Mouse (Mus musculus) CH12.LX (cell line): ENCODE measurements around the gene Nup205. TPM values are rescaled to one million over a fixed set of nuclear protein-coding genes. Genes with fewer than 3 reads are reported as not detected.

Experiments
- DNase-seq: peaks from one replicate; pipeline ENCODE4 v3.0.0-alpha.2; 2013; ENCODE audit errors: extremely low read depth
- H3K27ac ChIP-seq: 2 replicates; pipeline ENCODE4 v1.5.1; 2012; ENCODE audit warnings: low read depth, mild to moderate bottlenecking, control low read depth, moderate library complexity; ENCODE audit not compliant: insufficient read depth
- H3K27me3 ChIP-seq: replicated peaks from 2 replicates; pipeline ENCODE3; 2012; ENCODE audit warnings: inconsistent platforms
- H3K36me3 ChIP-seq, 2 experiments: replicated peaks in 1 of 2; 2 replicates each; pipeline versions ENCODE3 to v1.6.1; 2012; ENCODE audit warnings: inconsistent platforms in 1 of 2, low read length in 1 of 2, mild to moderate bottlenecking in 1 of 2, mixed read lengths in 1 of 2, moderate library complexity in 1 of 2; ENCODE audit not compliant: control insufficient read depth in 1 of 2, insufficient read depth in 1 of 2
- H3K4me1 ChIP-seq, 2 experiments: 2 replicates each; pipeline ENCODE4 v1.6.1; 2012; ENCODE audit warnings: inconsistent platforms in 1 of 2, moderate library complexity in 1 of 2; ENCODE audit not compliant: insufficient read depth in 2 of 2, control insufficient read depth in 1 of 2
- H3K4me2 ChIP-seq: 2 replicates; pipeline ENCODE4 v1.6.1; 2012; ENCODE audit warnings: low read depth, mild to moderate bottlenecking, control low read depth; ENCODE audit not compliant: poor library complexity, insufficient read depth, severe bottlenecking
- H3K4me3 ChIP-seq, 3 experiments: fragments of 150-350 bp in 1 of 3; sonication (generic) in 1 of 3; replicated peaks in 1 of 3; 2 replicates each; pipeline versions ENCODE3 to v1.5.1; 2011 to 2012; ENCODE audit warnings: low read depth in 2 of 3, low read length in 2 of 3, mild to moderate bottlenecking in 2 of 3, moderate library complexity in 2 of 3, control low read depth in 1 of 3, improper control_type of control experiment in 1 of 3, inconsistent platforms in 1 of 3, mixed read lengths in 1 of 3; ENCODE audit not compliant: poor library complexity in 1 of 3
- H3K79me2 ChIP-seq: replicated peaks from 2 replicates; pipeline ENCODE4 v1.6.1; 2012; ENCODE audit warnings: mild to moderate bottlenecking, moderate library complexity; ENCODE audit not compliant: control insufficient read depth, poor library complexity, insufficient read depth, severe bottlenecking; ENCODE audit errors: extremely low read depth
- H3K9ac ChIP-seq: 2 replicates; pipeline ENCODE4 v1.6.1; 2012; ENCODE audit warnings: low read depth, mild to moderate bottlenecking, control low read depth, moderate library complexity; ENCODE audit not compliant: insufficient read depth
- H3K9me3 ChIP-seq: replicated peaks from 2 replicates; pipeline ENCODE3; 2012; ENCODE audit warnings: low read length, inconsistent platforms, mixed read lengths
- BHLHE40 ChIP-seq: IDR thresholded peaks from 2 replicates; pipeline ENCODE4 v1.6.1; 2011; ENCODE audit warnings: mild to moderate bottlenecking, low read depth, low read length, improper control_type of control experiment
- CHD2 ChIP-seq: IDR thresholded peaks from 2 replicates; pipeline ENCODE4 v1.6.1; 2011; ENCODE audit warnings: low read length, improper control_type of control experiment
- CTCF ChIP-seq, 2 experiments: IDR thresholded peaks in 1 of 2; conservative IDR thresholded peaks in 1 of 2; 2 replicates each; pipeline ENCODE4 v1.5.1; 2011 to 2012; ENCODE audit warnings: low read depth in 2 of 2, low read length in 2 of 2, improper control_type of control experiment in 1 of 2, inconsistent platforms in 1 of 2, mild to moderate bottlenecking in 1 of 2, moderate library complexity in 1 of 2
- ELF1 ChIP-seq: IDR thresholded peaks from 2 replicates; pipeline ENCODE4 v1.6.1; 2014; ENCODE audit warnings: low read depth, mild to moderate bottlenecking, inconsistent platforms, low read length, improper control_type of control experiment
- GABPA ChIP-seq: IDR thresholded peaks from 2 replicates; pipeline ENCODE4 v1.6.1; 2012; ENCODE audit warnings: low read depth, low read length, improper control_type of control experiment, inconsistent platforms; ENCODE audit not compliant: insufficient replicate concordance
- HCFC1 ChIP-seq: IDR thresholded peaks from 2 replicates; pipeline ENCODE4 v1.6.1; 2012; ENCODE audit warnings: low read depth, mild to moderate bottlenecking, inconsistent platforms, low read length, improper control_type of control experiment
- JUN ChIP-seq: IDR thresholded peaks from 2 replicates; pipeline ENCODE4 v1.6.1; 2011; ENCODE audit warnings: low read depth, mild to moderate bottlenecking, low read length, improper control_type of control experiment, moderate library complexity; ENCODE audit not compliant: insufficient read depth
- JUND ChIP-seq: conservative IDR thresholded peaks from 2 replicates; pipeline ENCODE4 v1.6.1; 2011; ENCODE audit warnings: low read depth, low read length, improper control_type of control experiment
- MAX ChIP-seq: IDR thresholded peaks from 2 replicates; pipeline ENCODE4 v1.6.1; 2011; ENCODE audit warnings: low read length, improper control_type of control experiment
- MAZ ChIP-seq: IDR thresholded peaks from 2 replicates; pipeline ENCODE4 v1.6.1; 2012; ENCODE audit warnings: low read depth, mild to moderate bottlenecking, inconsistent platforms, low read length, improper control_type of control experiment, moderate library complexity
- MEF2A ChIP-seq: IDR thresholded peaks from 2 replicates; pipeline ENCODE4 v1.6.1; 2014; ENCODE audit warnings: low read depth, mild to moderate bottlenecking, inconsistent platforms, low read length, improper control_type of control experiment, borderline replicate concordance
- MYC ChIP-seq: IDR thresholded peaks from 2 replicates; pipeline ENCODE4 v1.6.1; 2011; ENCODE audit warnings: low read depth, mild to moderate bottlenecking, improper control_type of control experiment, low read length
- POLR2AphosphoS2 ChIP-seq: IDR thresholded peaks from 2 replicates; pipeline ENCODE4 v1.6.1; 2011; ENCODE audit warnings: low read depth, low read length, improper control_type of control experiment
- RAD21 ChIP-seq: IDR thresholded peaks from 2 replicates; pipeline ENCODE4 v1.6.1; 2011; ENCODE audit warnings: low read depth, mild to moderate bottlenecking, low read length, improper control_type of control experiment, moderate library complexity
- RCOR1 ChIP-seq: conservative IDR thresholded peaks from 2 replicates; pipeline ENCODE4 v1.6.1; 2012; ENCODE audit warnings: low read depth, mild to moderate bottlenecking, inconsistent platforms, low read length, improper control_type of control experiment
- SIN3A ChIP-seq: IDR thresholded peaks from 2 replicates; pipeline ENCODE4 v1.6.1; 2012; ENCODE audit warnings: low read length, improper control_type of control experiment, inconsistent platforms
- TCF12 ChIP-seq: IDR thresholded peaks from 2 replicates; pipeline ENCODE4 v1.6.1; 2014; ENCODE audit warnings: low read depth, mild to moderate bottlenecking, inconsistent platforms, low read length, improper control_type of control experiment
- USF1 ChIP-seq: IDR thresholded peaks from 2 replicates; pipeline ENCODE4 v1.6.1; 2014; ENCODE audit warnings: low read depth, mild to moderate bottlenecking, inconsistent platforms, low read length, improper control_type of control experiment
- USF2 ChIP-seq: conservative IDR thresholded peaks from 2 replicates; pipeline ENCODE4 v1.6.1; 2011; ENCODE audit warnings: low read depth, low read length, improper control_type of control experiment
- ZKSCAN1 ChIP-seq: IDR thresholded peaks from 2 replicates; pipeline ENCODE4 v1.6.1; 2012; ENCODE audit warnings: low read depth, inconsistent platforms, low read length, improper control_type of control experiment, borderline replicate concordance
- ZMIZ1 ChIP-seq: IDR thresholded peaks from 2 replicates; pipeline ENCODE4 v1.6.1; 2012; ENCODE audit warnings: low read depth, mild to moderate bottlenecking, inconsistent platforms, low read length, improper control_type of control experiment
- ZNF384 ChIP-seq: IDR thresholded peaks from 2 replicates; pipeline ENCODE4 v1.6.1; 2012; ENCODE audit warnings: low read depth, low read length, improper control_type of control experiment, inconsistent platforms
- dilution Hi-C: fragments of 300-500 bp; cut with MboI; formaldehyde crosslinking; loops from 2 replicates; pipeline ENCODE4 v1.14.3; 2020; ENCODE audit warnings: low sequenced_read_pairs; ENCODE audit not compliant: extremely low pct_unique_long_range_greater_than_20kb, extremely low pct_ligation_motif_present
- in situ Hi-C: fragments of 300-500 bp; cut with MboI; formaldehyde crosslinking; loops from 3 replicates; pipeline ENCODE4 v1.14.3; 2019; ENCODE audit warnings: low sequenced_read_pairs, low pct_ligation_motif_present, low pct_unique_long_range_greater_than_20kb, mixed read lengths
- polyA plus RNA-seq: library from polyadenylated mRNA; unstranded; fragments of >175 nt; gene quantifications from 2 replicates; pipeline ENCODE4 v1.2.1, GENCODE M21; 2012; ENCODE audit warnings: low read depth; ENCODE audit not compliant: insufficient read length
- total RNA-seq, 2 experiments: library from RNA; depleted of rRNA; stranded (reverse); fragments of 300-350 nt in 1 of 2; fragments of >200 nt in 1 of 2; gene quantifications; 2 replicates each; pipeline ENCODE4 v1.2.3; 2012 to 2014

Gene Nup205
- total and polyA plus RNA-seq, 3 experiments, result 82.0 to 121 (median 108) TPM

GRCm38 (mm10) chr6:35289676-35290075, 112.5 kb downstream of the Nup205 start:
- Histone ChIP-seq H3K9ac (no peak overlapping the region), H3K27me3 (no peaks in the 10 kb centered on the region)
- no peak for TF ChIP-seq BHLHE40
- TF ChIP-seq CTCF (conservative IDR thresholded peaks at IDR 0.05 in 1 of 2, IDR thresholded peaks at IDR 0.05 in 1 of 2; ENCODE audit: low read depth in 2 of 2, low read length in 2 of 2), result peak in 1 of 2 experiments; percentile 16; a peak in 1 of 4 replicates
- TF ChIP-seq, all 38 proteins: peak for 1
- DNase-seq, result no peak
- Histone ChIP-seq H3K27ac (no peak overlapping the region), H3K9me3 (peaks cover 2% of the 10 kb centered on the region), H3K4me3 (no peak overlapping the region), H3K36me3 (no peaks in the 10 kb centered on the region), H3K4me2 (no peak overlapping the region), H3K79me2 (no peaks in the 10 kb centered on the region), H3K4me1 (peaks cover 8 to 19% of the 10 kb centered on the region in 2 experiments; a peak in 3 of 4 replicates)
- dilution Hi-C loops, result no loop called here
- in situ Hi-C loops, result no loop called here

GRCm38 (mm10) chr6:35294964-35295363, 117.7 kb downstream of the Nup205 start:
- Histone ChIP-seq H3K4me2 (no peak overlapping the region), H3K4me3 (no peak overlapping the region), H3K27me3 (no peaks in the 10 kb centered on the region), H3K27ac (no peak overlapping the region), H3K9ac (no peak overlapping the region), H3K79me2 (no peaks in the 10 kb centered on the region), H3K4me1 (peaks cover 0 to 12% of the 10 kb centered on the region in 2 experiments; a peak in 2 of 4 replicates), H3K36me3 (no peaks in the 10 kb centered on the region), H3K9me3 (peaks cover 2% of the 10 kb centered on the region)
- TF ChIP-seq CTCF (conservative IDR thresholded peaks at IDR 0.05 in 1 of 2, IDR thresholded peaks at IDR 0.05 in 1 of 2; ENCODE audit: low read depth in 2 of 2, low read length in 2 of 2), result no peak
- TF ChIP-seq MAX, result no peak
- TF ChIP-seq HCFC1, result no peak
- TF ChIP-seq USF2, result no peak
- no peak for TF ChIP-seq ZKSCAN1
- no peak for TF ChIP-seq RAD21
- TF ChIP-seq ZMIZ1, result no peak
- no peak for TF ChIP-seq SIN3A
- no peak for TF ChIP-seq GABPA
- no peak for TF ChIP-seq BHLHE40
- no peak for TF ChIP-seq MAZ
- TF ChIP-seq MYC, result no peak
- no peak for DNase-seq
- in situ Hi-C loops, result no loop called here
- dilution Hi-C loops, result no loop called here

- H3K9ac ChIP-seq, result no peak overlapping the region
- TF ChIP-seq RAD21, result no peak
- TF ChIP-seq TCF12, result no peak
- no peak for TF ChIP-seq ZNF384
- no peak for TF ChIP-seq RCOR1
- TF ChIP-seq HCFC1, result no peak
- TF ChIP-seq GABPA, result no peak
- TF ChIP-seq JUN, result no peak
- TF ChIP-seq CHD2, result no peak
- no peak for TF ChIP-seq CTCF (conservative IDR thresholded peaks at IDR 0.05 in 1 of 2, IDR thresholded peaks at IDR 0.05 in 1 of 2; ENCODE audit: low read depth in 2 of 2, low read length in 2 of 2)
- no peak for TF ChIP-seq USF1
- no peak for TF ChIP-seq POLR2AphosphoS2
- TF ChIP-seq SIN3A, result no peak
- TF ChIP-seq JUND, result no peak
- no peak for TF ChIP-seq MEF2A
- no peak for TF ChIP-seq ELF1
- TF ChIP-seq, all 38 proteins: peak for 0
- H3K4me2 ChIP-seq, result no peak overlapping the region
- H3K36me3 ChIP-seq, result no peaks in the 10 kb centered on the region
- H3K79me2 ChIP-seq, result no peaks in the 10 kb centered on the region
- peaks cover 2% of the 10 kb centered on the region for H3K9me3 ChIP-seq
- no peaks in the 10 kb centered on the region for H3K27me3 ChIP-seq
- dilution Hi-C loops (no loop called here), in situ Hi-C loops (no loop called here)
- H3K4me1 ChIP-seq, result peaks cover 0 to 12% of the 10 kb centered on the region in 2 experiments; a peak in 2 of 4 replicates
- DNase-seq, result no peak
- no peak overlapping the region for H3K27ac ChIP-seq
- no peak overlapping the region for H3K4me3 ChIP-seq
These were observed 119.8 kb downstream of the Nup205 start for GRCm38 (mm10) chr6:35297001-35297400.
